Mouse (Mus musculus) liver, adult 2 months (tissue): ENCODE measurements around the gene Pdzk1ip1. TPM values are rescaled to one million over a fixed set of nuclear protein-coding genes. Genes with fewer than 3 reads are reported as not detected.

ENCODE experiments used
- DNase-seq: peaks from one replicate; pipeline ENCODE4 v3.0.0-alpha.2; 2011; ENCODE audit warnings: low read depth, low spot score; ENCODE audit errors: extremely low read depth
- H3K27ac ChIP-seq: fragments of 200-500 bp; replicated peaks from 2 replicates; pipeline ENCODE4 v1.5.1; 2012; ENCODE audit warnings: low read depth, mild to moderate bottlenecking, control low read depth, inconsistent platforms, low read length; ENCODE audit not compliant: insufficient read depth
- H3K27me3 ChIP-seq: fragments of 200-500 bp; 2 replicates; pipeline ENCODE4 v1.6.1; 2012; ENCODE audit warnings: mild to moderate bottlenecking, moderate library complexity, low read length, inconsistent platforms; ENCODE audit not compliant: control insufficient read depth, insufficient read depth
- H3K36me3 ChIP-seq: fragments of 200-500 bp; 2 replicates; pipeline ENCODE4 v1.6.1; 2012; ENCODE audit warnings: low read length, inconsistent platforms; ENCODE audit not compliant: control insufficient read depth, insufficient read depth
- H3K4me1 ChIP-seq: fragments of 200-500 bp; 2 replicates; pipeline ENCODE4 v1.6.1; 2011; ENCODE audit warnings: low read length; ENCODE audit not compliant: control insufficient read depth, insufficient read depth
- H3K4me3 ChIP-seq: fragments of 200-500 bp; 2 replicates; pipeline ENCODE4 v1.5.1; 2011; ENCODE audit warnings: low read depth, mild to moderate bottlenecking, control low read depth, low read length, moderate library complexity; ENCODE audit not compliant: insufficient read depth
- H3K79me2 ChIP-seq: fragments of 200-500 bp; 2 replicates; pipeline ENCODE4 v1.6.1; 2012; ENCODE audit warnings: inconsistent platforms, mild to moderate bottlenecking, low read length, moderate library complexity; ENCODE audit not compliant: control insufficient read depth, insufficient read depth
- H3K9ac ChIP-seq: fragments of 200-500 bp; 2 replicates; pipeline ENCODE4 v1.6.1; 2012; ENCODE audit warnings: low read depth, mild to moderate bottlenecking, control low read depth, inconsistent platforms, low read length
- CTCF ChIP-seq: fragments of 200-500 bp; IDR thresholded peaks from 2 replicates; pipeline ENCODE4 v1.5.1; 2011; ENCODE audit warnings: low read depth, low read length, control low read depth
- POLR2A ChIP-seq: fragments of 200-500 bp; IDR thresholded peaks from 2 replicates; pipeline ENCODE4 v1.6.1; 2011; ENCODE audit warnings: low read length, control low read depth; ENCODE audit not compliant: insufficient read depth; ENCODE audit errors: extremely low read depth
- WGBS: fragments of 180-500 bp; shearing (Covaris S2); methylation state at CpG from one replicate; pipeline ENCODE4 v1.1.7; 2018; 5-methylcytosine and 5-hydroxymethylcytosine counted together
- polyA plus RNA-seq: library from polyadenylated mRNA; depleted of rRNA; stranded (reverse); fragments of >200 nt; gene quantifications from 2 replicates; pipeline ENCODE4 v1.2.3, GENCODE M21; 2012
- total RNA-seq: library from RNA; depleted of rRNA; stranded (reverse); fragments of >200 nt; gene quantifications from 2 replicates; pipeline ENCODE4 v1.2.3, GENCODE M21; 2014

The Pdzk1ip1 gene
- total and polyA plus RNA-seq, 2 experiments = 7.7 to 14.4 TPM

DNA sequence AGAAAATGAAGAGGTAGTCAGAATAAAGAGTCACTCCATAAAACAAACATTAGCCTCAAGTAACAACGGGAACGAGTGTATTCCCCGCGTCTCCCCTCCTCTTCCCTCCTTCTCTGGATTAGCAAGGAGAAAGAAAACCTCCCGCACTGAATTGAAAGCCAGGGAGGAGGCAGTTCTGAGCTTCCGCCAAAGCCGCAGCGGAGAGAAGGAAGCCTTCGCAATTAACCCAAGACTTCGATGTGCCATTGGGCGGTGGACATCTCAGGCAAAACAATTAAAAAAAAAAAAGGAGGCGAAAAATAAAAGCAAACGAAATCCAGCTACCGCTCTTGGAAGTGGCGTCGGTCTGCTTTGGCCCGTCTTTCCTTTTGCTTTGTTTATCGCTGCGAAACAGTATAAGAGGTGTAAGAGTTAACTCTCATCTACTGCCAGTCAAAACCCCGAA is 30.2 kb upstream of the Pdzk1ip1 start:
- Histone ChIP-seq H3K4me1 (peaks cover 2% of the 10 kb centered on the region; the same call in 1 of the 2 replicates), H3K79me2 (no peaks in the 10 kb centered on the region), H3K4me3 (peak overlapping the region; percentile 28), H3K27me3 (peaks cover 45% of the 10 kb centered on the region), H3K9ac (no peak overlapping the region; the same call in 1 of the 2 replicates), H3K27ac (no peak overlapping the region), H3K36me3 (no peaks in the 10 kb centered on the region)
- TF ChIP-seq CTCF (no peak), POLR2A (no peak)
- no peak for DNase-seq
- WGBS = 4% methylated on average over 20 of the region's 20 CpGs

DNA sequence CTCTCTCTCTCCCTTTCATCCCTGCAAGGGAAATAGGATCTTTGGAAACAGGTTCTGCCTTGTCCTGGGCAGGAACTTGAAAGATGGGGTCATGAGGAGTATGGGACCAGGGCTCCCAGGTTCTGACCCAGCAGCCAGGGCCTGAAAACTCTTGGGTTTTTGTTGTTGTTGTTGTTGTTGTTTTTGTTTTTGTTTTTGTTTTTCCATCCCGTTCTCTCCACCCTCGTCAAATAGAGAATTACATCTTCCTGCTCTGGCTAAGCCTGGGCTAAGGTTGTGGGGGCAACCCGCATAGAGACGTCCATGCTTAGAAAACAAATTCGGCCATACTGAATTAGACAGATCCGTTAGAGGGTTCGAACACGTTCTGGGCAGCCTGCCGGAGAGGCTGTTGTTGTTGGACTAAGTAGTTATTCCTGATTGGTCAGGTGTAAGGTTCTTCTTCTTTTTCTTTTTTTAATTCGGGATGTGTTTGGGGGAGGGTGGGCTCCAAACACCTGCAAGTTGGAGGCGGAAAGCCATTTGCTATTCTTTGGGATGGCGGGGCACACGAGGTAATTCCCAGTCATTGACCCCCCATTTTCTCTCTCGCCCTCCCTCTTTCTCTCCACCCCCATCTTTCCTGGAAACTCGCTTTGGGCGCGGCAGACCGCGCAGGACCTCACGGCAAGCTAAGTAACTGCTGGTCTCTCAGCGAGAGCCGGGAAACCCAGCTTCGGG is 29.5 kb upstream of the Pdzk1ip1 start:
- Histone ChIP-seq H3K4me1 (peaks cover 4% of the 10 kb centered on the region; the same call in 1 of the 2 replicates), H3K4me3 (peak overlapping the region; percentile 42), H3K27me3 (peaks cover 49% of the 10 kb centered on the region), H3K27ac (peak overlapping the region; percentile 41), H3K9ac (peak overlapping the region; percentile 7; the same call in 1 of the 2 replicates), H3K79me2 (no peaks in the 10 kb centered on the region), H3K36me3 (no peaks in the 10 kb centered on the region)
- DNase-seq = no peak
- WGBS = 11% methylated on average over 23 of the region's 23 CpGs
- TF ChIP-seq POLR2A = no peak
- TF ChIP-seq CTCF = no peak

DNA sequence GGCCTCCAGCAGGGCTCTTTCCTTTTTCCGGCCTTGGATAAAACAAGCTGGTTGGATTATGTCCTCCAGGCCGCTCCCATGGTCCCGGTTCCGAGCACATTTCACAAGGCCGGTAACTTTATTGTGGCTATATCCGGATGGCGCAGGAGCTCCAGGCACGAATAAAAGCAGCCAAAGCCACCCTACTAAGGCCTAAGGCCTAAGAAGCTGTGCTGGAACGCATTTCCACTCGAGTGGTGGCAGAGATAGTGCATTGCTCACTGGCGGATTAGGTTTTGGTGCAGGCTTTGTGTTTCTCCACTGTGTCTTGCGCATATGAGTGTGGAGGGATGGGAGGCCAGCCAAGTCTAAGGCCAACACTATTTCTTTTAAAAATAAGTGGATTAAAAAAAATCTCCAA is 28.6 kb upstream of the Pdzk1ip1 start:
- no peak for DNase-seq
- no peaks in the 10 kb centered on the region for H3K36me3 ChIP-seq
- no peaks in the 10 kb centered on the region for H3K79me2 ChIP-seq
- no peak for TF ChIP-seq CTCF
- no peak for TF ChIP-seq POLR2A
- H3K27me3 ChIP-seq = peaks cover 49% of the 10 kb centered on the region
- WGBS = 27% methylated on average over 12 of the region's 12 CpGs
- H3K4me1 ChIP-seq = peaks cover 4% of the 10 kb centered on the region; the same call in 1 of the 2 replicates
- H3K4me3 ChIP-seq = peak overlapping the region; percentile 21; the same call in 1 of the 2 replicates
- H3K9ac ChIP-seq = no peak overlapping the region
- H3K27ac ChIP-seq = no peak overlapping the region

- Histone ChIP-seq H3K79me2 (no peaks in the 10 kb centered on the region), H3K27ac (no peak overlapping the region), H3K27me3 (peaks cover 49% of the 10 kb centered on the region), H3K4me1 (peaks cover 4% of the 10 kb centered on the region; the same call in 1 of the 2 replicates), H3K4me3 (no peak overlapping the region), H3K9ac (no peak overlapping the region), H3K36me3 (no peaks in the 10 kb centered on the region)
- DNase-seq = no peak
- TF ChIP-seq CTCF (no peak), POLR2A (no peak)
- 25% methylated on average over 3 of the region's 3 CpGs for WGBS
Observed at GRCm38 (mm10) chr4:115060753-115061152, 27.8 kb upstream of the Pdzk1ip1 start.

- H3K27ac ChIP-seq = no peak overlapping the region
- TF ChIP-seq POLR2A (no peak), CTCF (no peak)
- no peak for DNase-seq
- no peak overlapping the region for H3K9ac ChIP-seq
- no peaks in the 10 kb centered on the region for H3K36me3 ChIP-seq
- 6% methylated on average over 9 of the region's 9 CpGs for WGBS
- H3K79me2 ChIP-seq = no peaks in the 10 kb centered on the region
- H3K27me3 ChIP-seq = peaks cover 39% of the 10 kb centered on the region
- no peak overlapping the region for H3K4me3 ChIP-seq
- H3K4me1 ChIP-seq = 0 out of 2 replicates have a peak, but pooled peaks cover 1% of the 10 kb centered on the region
Observed at GRCm38 (mm10) chr4:115062540-115062874, 26.0 kb upstream of the Pdzk1ip1 start.

DNA sequence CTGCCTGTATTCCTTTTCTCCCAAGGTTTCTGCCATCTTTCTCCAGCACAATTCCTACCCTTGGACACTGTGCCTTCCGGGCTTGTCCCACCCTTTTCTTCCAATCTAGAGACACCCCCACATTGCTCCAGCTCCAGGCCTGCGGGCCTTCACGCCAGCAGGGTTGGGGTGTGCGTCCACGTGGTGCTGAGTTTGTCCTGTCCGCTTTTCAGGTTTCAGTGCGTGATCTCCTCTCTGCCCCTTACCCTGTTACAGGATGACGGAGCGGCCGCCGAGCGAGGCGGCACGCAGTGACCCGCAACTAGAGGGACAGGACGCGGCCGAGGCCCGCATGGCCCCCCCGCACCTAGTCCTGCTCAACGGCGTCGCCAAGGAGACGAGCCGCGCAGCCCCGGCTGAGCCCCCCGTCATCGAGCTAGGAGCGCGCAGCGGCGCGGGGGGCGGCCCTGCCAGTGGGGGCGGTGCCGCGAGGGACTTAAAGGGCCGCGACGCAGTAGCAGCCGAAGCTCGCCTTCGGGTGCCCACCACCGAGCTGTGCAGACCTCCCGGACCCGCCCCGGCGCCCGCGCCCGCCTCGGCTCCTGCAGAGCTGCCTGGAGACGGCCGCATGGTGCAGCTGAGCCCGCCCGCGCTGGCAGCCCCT is 25.5 kb upstream of the Pdzk1ip1 start:
- TF ChIP-seq POLR2A (no peak), CTCF (no peak)
- Histone ChIP-seq H3K27me3 (peaks cover 34% of the 10 kb centered on the region), H3K79me2 (no peaks in the 10 kb centered on the region), H3K27ac (no peak overlapping the region), H3K4me3 (peak overlapping the region; percentile 60; the same call in 1 of the 2 replicates), H3K36me3 (no peaks in the 10 kb centered on the region), H3K9ac (peak overlapping the region; percentile 64), H3K4me1 (0 out of 2 replicates have a peak, but pooled peaks cover 1% of the 10 kb centered on the region)
- DNase-seq = no peak
- whole genome bisulfite sequencing = 2% methylated on average over 58 of the region's 58 CpGs
